Mouse (Mus musculus): ENCODE data around the gene Tmem50a.

Tmem50a gene

GRCm38 (mm10) chr4:134876171-134876570 lies 38.7 kb downstream of the Tmem50a start:
- DNase-seq (ENCODE audit: low spot score) = no peak

GRCm38 (mm10) chr4:134871950-134872349 lies 42.9 kb downstream of the Tmem50a start:
- DNase-seq (ENCODE audit: low spot score) = no peak

GRCm38 (mm10) chr4:134871477-134871876 lies 43.3 kb downstream of the Tmem50a start:
- no peak for DNase-seq (ENCODE audit: low spot score)

GRCm38 (mm10) chr4:134869815-134870375 lies 44.9 kb downstream of the Tmem50a start:
- no peak for DNase-seq (ENCODE audit: low spot score)

GRCm38 (mm10) chr4:134869068-134869730 lies 45.6 kb downstream of the Tmem50a start:
- no peak for DNase-seq (ENCODE audit: low spot score)

GRCm38 (mm10) chr4:134868490-134868889 lies 46.3 kb downstream of the Tmem50a start:
- no peak for DNase-seq (ENCODE audit: low spot score)

- no peak for DNase-seq (ENCODE audit: low spot score)
Observed at GRCm38 (mm10) chr4:134868065-134868464, 46.8 kb downstream of the Tmem50a start.

- no peak for DNase-seq (ENCODE audit: low spot score)
Observed at GRCm38 (mm10) chr4:134867661-134868060, 47.2 kb downstream of the Tmem50a start.

- DNase-seq (ENCODE audit: low spot score) = no peak
Observed at GRCm38 (mm10) chr4:134867213-134867612, 47.6 kb downstream of the Tmem50a start.

GRCm38 (mm10) chr4:134865789-134866188 lies 49.0 kb downstream of the Tmem50a start:
- no peak for DNase-seq (ENCODE audit: low spot score)

GRCm38 (mm10) chr4:134865340-134865739 lies 49.5 kb downstream of the Tmem50a start:
- DNase-seq (ENCODE audit: low spot score) = no peak

- no peak for DNase-seq (ENCODE audit: low spot score)
Observed at GRCm38 (mm10) chr4:134863937-134864729, 50.7 kb downstream of the Tmem50a start, which contains the start of gene Rhd. Gene Rhd (plus strand): TSS chr4:134864536.

GRCm38 (mm10) chr4:134862996-134863395 lies 51.8 kb downstream of the Tmem50a start:
- no peak for DNase-seq (ENCODE audit: low spot score)

GRCm38 (mm10) chr4:134861884-134862283 lies 52.9 kb downstream of the Tmem50a start:
- no peak for DNase-seq (ENCODE audit: low spot score)

- no peak for DNase-seq (ENCODE audit: low spot score)
Observed at GRCm38 (mm10) chr4:134858494-134858893, 56.3 kb downstream of the Tmem50a start.

- no peak for DNase-seq (ENCODE audit: low spot score)
Observed at GRCm38 (mm10) chr4:134856501-134856900, 58.3 kb downstream of the Tmem50a start.

- no peak for DNase-seq (ENCODE audit: low spot score)
Observed at GRCm38 (mm10) chr4:134856056-134856455, 58.8 kb downstream of the Tmem50a start.

- DNase-seq (ENCODE audit: low spot score) = no peak
Observed at GRCm38 (mm10) chr4:134855371-134855770, 59.5 kb downstream of the Tmem50a start.

GRCm38 (mm10) chr4:134853637-134854485 lies 61.0 kb downstream of the Tmem50a start:
- DNase-seq (ENCODE audit: low spot score) = peak; percentile 94

GRCm38 (mm10) chr4:134853259-134853636 lies 61.6 kb downstream of the Tmem50a start, which contains the start of gene Maco1:
Gene Maco1 (minus strand): TSS chr4:134853345.
- peak; percentile 100 for DNase-seq (ENCODE audit: low spot score)

GRCm38 (mm10) chr4:134852438-134853255 lies 62.2 kb downstream of the Tmem50a start:
- peak; percentile 55 for DNase-seq (ENCODE audit: low spot score)

All from urinary bladder, postnatal 25 days (tissue).